Mouse (Mus musculus) cerebellum, postnatal 36 days (tissue): ENCODE measurements around the gene Cd38.

Experiments
- DNase-seq, 2 experiments: peaks; one replicate each; pipeline ENCODE4 v3.0.0; 2021 to 2022; ENCODE audit warnings: mixed read lengths in 2 of 2

The Cd38 gene

DNA sequence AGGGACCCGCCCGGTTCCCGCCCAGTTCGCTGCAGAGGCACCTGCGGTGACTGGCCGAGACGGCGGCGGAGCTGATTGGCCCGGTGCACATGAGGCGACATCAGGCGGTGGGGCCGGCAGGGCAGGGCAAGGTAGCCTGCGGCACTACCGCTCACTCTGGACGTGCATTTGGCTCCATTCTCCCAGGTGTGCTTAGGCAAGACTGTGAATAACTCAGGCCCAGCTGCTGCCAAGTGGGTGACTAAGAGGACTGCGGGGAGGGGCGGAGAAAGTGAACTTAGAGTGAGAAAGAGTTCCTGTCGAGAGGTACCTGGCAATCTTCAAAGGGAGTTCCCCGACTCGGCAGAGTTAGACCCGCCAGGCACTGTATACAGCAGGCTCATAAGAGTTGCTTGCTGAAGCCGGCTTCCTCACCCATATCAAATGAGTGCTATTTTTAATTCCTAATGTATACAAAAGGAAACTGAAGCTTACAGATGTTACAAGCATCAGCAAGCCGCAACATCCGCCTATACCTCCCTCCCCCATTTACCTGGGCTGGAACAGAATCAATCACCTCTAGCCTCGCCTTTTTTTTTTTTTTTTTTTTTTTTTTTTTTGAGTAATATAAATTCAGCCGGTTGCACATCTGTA lies 79.9 kb downstream of the Cd38 start:
- peak; percentile 9 to 23 for DNase-seq

DNA sequence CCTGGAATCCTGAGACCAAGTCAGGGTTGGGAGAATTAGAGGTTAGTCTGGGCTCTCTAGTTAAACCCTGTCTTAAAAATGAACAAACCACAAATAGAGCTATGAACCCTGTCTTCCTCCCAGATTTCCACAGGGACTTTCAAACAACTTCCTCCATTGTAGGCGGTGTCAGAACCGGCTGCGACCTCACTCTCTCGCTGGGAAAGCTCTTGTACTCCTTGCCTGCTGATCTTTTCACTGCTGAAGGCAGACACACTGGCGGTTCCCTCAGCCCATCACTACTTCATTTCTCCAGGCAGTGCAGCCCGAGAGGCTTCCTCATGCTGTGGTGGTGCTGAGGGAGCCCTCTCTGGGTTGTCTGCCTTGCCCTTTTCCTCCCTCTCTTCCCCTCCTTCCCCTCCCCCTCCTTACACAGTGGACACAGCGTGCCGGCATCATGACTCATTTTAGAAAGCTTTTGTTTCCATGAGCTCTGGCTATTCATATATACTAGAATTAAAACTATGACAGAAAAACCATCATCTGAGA lies 80.5 kb downstream of the Cd38 start:
- no peak for DNase-seq

DNA sequence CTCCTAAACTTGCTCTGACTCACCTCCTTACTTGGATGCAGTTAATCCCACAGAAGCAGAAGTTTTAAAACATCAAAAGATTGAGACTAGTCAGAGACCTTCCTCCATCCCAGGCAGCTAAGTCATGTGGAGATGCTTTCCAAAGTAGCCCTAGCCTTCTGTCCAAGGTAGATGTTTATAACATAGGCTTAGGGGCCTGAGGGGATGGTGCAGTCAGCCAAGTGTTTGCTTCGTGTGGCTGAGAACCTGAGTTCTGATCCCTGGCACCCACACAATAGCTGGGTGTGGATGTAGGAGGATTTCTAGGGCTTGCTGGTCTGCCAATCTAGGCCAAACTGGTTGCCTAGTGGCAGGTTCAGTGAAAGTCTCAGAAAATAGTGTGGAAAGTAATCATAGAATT lies 84.9 kb downstream of the Cd38 start:
- no peak for DNase-seq

DNA sequence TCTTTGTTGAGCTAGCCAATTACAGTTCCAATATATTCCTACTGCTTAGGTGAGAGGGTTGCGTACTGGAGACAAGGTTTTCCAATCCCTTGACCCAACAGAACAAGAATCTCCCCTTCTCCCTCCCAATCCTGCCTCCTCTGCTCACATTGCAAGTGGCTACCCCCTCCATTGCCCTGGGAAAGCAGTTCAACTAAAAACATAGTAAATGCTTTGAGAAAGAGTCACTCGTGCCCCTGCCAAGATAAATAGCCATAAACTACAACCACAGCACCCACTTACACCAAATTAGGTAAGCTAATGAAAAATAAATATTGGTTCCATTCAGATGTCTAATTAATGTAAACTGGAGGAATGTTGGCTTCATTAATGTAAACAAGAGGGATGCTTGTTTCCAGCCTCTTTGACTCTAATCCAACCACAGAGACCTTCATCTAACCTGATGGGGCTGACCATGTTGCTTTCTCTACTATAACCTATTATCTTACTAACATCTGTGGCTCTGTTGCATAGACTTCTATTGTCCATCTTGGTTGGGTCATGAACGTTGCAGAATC lies 91.6 kb downstream of the Cd38 start:
- DNase-seq = no peak

DNA sequence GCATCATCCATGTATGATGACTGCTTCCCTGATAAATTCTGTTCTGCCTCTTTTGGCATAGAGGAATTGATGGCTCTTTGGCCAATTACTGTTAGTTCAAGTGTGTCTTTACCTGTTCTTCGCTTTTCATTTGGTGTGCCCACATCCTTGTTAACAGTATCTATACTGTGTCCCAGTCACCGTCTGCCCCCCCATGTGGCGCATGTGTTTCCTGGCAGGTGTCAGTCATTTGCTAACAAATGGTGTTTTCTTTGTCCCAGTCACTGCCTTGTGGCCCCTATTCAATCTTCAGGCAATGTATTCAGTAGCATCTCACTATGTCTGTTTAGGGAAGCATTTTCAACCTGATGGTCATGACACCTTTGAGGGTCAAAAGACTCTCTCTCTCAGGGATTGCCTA lies 92.7 kb downstream of the Cd38 start:
- DNase-seq = no peak
